Mouse (Mus musculus) skeletal muscle tissue, adult 2 months (tissue): ENCODE results near the gene Chchd1.

ENCODE experiments used
- DNase-seq: peaks from one replicate; pipeline ENCODE4 v3.0.0-alpha.2; 2012; ENCODE audit warnings: low read depth, low spot score

Gene Chchd1

GRCm38 (mm10) chr14:20725660-20726339, 23.0 kb downstream of the Chchd1 start:
- no peak for DNase-seq

- DNase-seq, result no peak
Measured at GRCm38 (mm10) chr14:20729871-20730270, 27.1 kb downstream of the Chchd1 start.

GRCm38 (mm10) chr14:20730853-20731602, 28.2 kb downstream of the Chchd1 start:
- DNase-seq, result no peak

GRCm38 (mm10) chr14:20733041-20733951, 30.5 kb downstream of the Chchd1 start:
- no peak for DNase-seq

- DNase-seq, result peak; percentile 85
Measured at GRCm38 (mm10) chr14:20733952-20734774, 31.4 kb downstream of the Chchd1 start, which contains the start of gene Ndst2. Gene Ndst2, minus strand, starts transcription at chr14:20734562.

GRCm38 (mm10) chr14:20735052-20735451, 32.2 kb downstream of the Chchd1 start:
- DNase-seq, result no peak

- no peak for DNase-seq
Measured at GRCm38 (mm10) chr14:20735892-20736390, 33.1 kb downstream of the Chchd1 start.

- no peak for DNase-seq
Measured at GRCm38 (mm10) chr14:20737306-20737705, 34.5 kb downstream of the Chchd1 start.

GRCm38 (mm10) chr14:20738511-20738910, 35.7 kb downstream of the Chchd1 start:
- DNase-seq, result no peak

GRCm38 (mm10) chr14:20741301-20741700, 38.5 kb downstream of the Chchd1 start:
- DNase-seq, result no peak

GRCm38 (mm10) chr14:20743614-20744013, 40.8 kb downstream of the Chchd1 start:
- DNase-seq, result no peak

- DNase-seq, result no peak
Measured at GRCm38 (mm10) chr14:20746935-20747334, 44.1 kb downstream of the Chchd1 start.

- no peak for DNase-seq
Measured at GRCm38 (mm10) chr14:20748388-20748787, 45.6 kb downstream of the Chchd1 start.

- DNase-seq, result no peak
Measured at GRCm38 (mm10) chr14:20749494-20750051, 46.8 kb downstream of the Chchd1 start.

GRCm38 (mm10) chr14:20750503-20750902, 47.7 kb downstream of the Chchd1 start:
- no peak for DNase-seq

GRCm38 (mm10) chr14:20753792-20754191, 51.0 kb downstream of the Chchd1 start:
- no peak for DNase-seq
